Mouse (Mus musculus) ES-E14 (cell line): ENCODE measurements around the gene Tdp2.

Experiments
- CHD2 ChIP-seq: IDR thresholded peaks from 2 replicates; pipeline ENCODE4 v1.6.1; 2014; ENCODE audit warnings: mild to moderate bottlenecking, low read depth, low read length, inconsistent platforms
- MAFK ChIP-seq: IDR thresholded peaks from 2 replicates; pipeline ENCODE4 v1.6.1; 2014; ENCODE audit warnings: mild to moderate bottlenecking, low read depth, low read length, inconsistent platforms; ENCODE audit not compliant: insufficient read depth
- ZC3H11A ChIP-seq: IDR thresholded peaks from 2 replicates; pipeline ENCODE4 v1.6.1; 2012; ENCODE audit warnings: low read depth, mild to moderate bottlenecking, inconsistent platforms, low read length, borderline replicate concordance
- ZNF384 ChIP-seq: IDR thresholded peaks from 2 replicates; pipeline ENCODE4 v1.6.1; 2012; ENCODE audit warnings: low read depth, low read length, inconsistent platforms

- no peak for TF ChIP-seq ZC3H11A
- TF ChIP-seq MAFK: no peak
- TF ChIP-seq ZNF384: no peak
- no peak for TF ChIP-seq CHD2
Observed at GRCm38 (mm10) chr13:24830756-24831352, 625 bp upstream of the Tdp2 start.
